Mouse (Mus musculus) layer of hippocampus, postnatal 14 days (tissue): ENCODE measurements around the gene Pex7. TPM values are rescaled to one million over a fixed set of nuclear protein-coding genes. Genes with fewer than 3 reads are reported as not detected.
A peak's percentile ranks its signal among the peaks of the same experiment; 100 is the strongest.

Experiments
- DNase-seq, 2 experiments: peaks; one replicate each; pipeline ENCODE4 v3.0.0; 2021 to 2022; ENCODE audit warnings: low spot score in 2 of 2, mixed read lengths in 1 of 2
- total RNA-seq, 2 experiments: library from RNA; stranded (reverse); gene quantifications; 2 replicates each; pipeline ENCODE4 v1.2.3; 2021

Gene Pex7
- total RNA-seq, 2 experiments from 2014 or later: 25.7 to 28.6 TPM

DNA sequence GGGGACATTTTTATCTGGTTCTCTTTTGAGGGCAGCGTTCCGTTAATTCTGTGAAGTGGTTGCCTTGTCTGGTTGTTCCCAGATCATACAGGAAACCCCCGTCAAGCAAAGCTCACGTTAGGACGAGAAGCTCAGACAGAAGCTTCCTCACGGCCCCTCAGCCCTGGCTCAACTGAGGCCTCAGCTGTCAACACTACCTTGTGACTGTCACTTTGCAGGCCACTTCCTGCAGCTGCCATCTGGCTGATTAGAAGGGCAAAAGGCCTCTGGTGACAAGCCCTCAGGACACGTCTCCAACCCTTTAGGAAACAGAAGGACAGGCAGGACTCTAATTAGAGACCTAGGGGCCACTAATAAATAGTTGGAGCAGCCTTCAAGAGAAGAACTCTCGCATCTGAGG, 92.1 kb downstream of the Pex7 start:
- no peak for DNase-seq

DNA sequence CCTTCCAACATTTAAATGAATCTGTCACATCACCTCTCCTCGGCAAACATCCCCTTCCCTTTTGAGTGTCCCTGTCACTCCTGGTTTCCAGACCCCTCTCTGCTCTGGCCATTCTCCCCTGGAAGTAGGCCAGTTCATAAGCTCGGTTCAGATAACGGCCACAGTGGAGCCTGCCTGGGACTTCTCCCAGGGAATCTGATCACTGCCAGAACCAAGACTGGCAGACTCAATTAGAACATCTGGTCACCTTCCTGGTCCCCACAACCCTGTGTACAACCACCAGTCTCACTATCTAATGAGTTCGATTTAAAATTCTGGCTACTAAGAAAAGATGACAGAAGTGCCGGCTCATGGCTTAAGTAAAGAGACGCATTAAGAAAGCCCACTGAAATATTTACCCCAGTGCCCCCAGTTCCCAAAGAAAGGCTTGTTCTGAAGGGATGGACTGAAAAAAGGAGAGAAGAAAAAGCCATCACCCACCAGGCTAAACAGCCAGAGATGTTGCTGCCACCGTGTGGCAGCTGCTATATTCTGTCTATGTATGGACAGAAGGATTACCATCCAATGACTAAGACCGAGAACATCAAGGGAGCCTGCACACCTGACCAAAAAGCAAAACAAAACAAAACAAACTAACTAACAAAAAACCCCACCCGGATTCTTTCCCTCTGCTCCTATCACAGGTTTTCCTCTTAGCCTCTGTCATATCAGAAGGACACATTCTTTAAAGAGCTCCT, 95.9 kb downstream of the Pex7 start:
- DNase-seq: peak; percentile 17 to 20

DNA sequence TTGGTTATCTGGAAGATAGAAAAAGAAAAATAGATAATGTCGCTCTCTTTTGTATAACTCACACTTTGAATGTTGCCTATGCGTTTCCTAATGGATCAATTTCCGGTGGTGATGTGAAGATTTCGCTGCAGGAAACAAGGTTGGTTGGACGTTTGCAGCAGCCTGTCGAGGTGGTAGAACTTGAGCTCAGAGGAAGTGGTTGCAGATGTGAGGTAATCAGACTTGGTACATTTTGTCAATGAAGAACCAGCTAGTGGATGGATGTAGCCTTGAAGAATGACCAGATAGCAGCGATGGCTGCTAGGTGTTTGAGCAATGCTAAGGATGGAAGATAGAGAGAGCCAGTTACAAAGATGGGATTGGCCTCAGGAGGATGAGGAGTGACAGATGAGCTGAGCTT, 102.7 kb downstream of the Pex7 start:
- no peak for DNase-seq

Other genes with a start within 250 kb of the Pex7 start
- under 1 TPM in 1 of 2 experiments, not detected in 1; 0.24 TPM for gene Il20ra, start 195.1 kb downstream of the Pex7 start, total RNA-seq
- under 1 TPM; 0.55 to 0.81 TPM for gene Slc35d3, start 56.2 kb downstream of the Pex7 start, total RNA-seq
- gene Map3k5, start 26.8 kb upstream of the Pex7 start, total RNA-seq: 10 to 100 TPM; 24.2 to 24.4 TPM
- gene Map7, start 240.8 kb upstream of the Pex7 start, total RNA-seq: 10 to 100 TPM; 71.4 to 75.2 TPM